Mouse (Mus musculus) forebrain, embryonic 12.5 days (tissue): ENCODE measurements around the gene Fshr. TPM values are rescaled to one million over a fixed set of nuclear protein-coding genes. Genes with fewer than 3 reads are reported as not detected.
A peak's percentile ranks its signal among the peaks of the same experiment; 100 is the strongest.

Experiments used
- ATAC-seq: fragments of 200-750 bp; cut with Nextera tagmentation; 2 replicates; pipeline ENCODE4 v1.8.0; 2017; ENCODE audit warnings: moderate TSS enrichment; ENCODE audit not compliant: low FRiP score
- H3K27ac ChIP-seq: fragments of 300-500 bp; sonication (generic); 2 replicates; pipeline ENCODE4 v1.5.1; 2016; ENCODE audit warnings: mild to moderate bottlenecking
- H3K27me3 ChIP-seq: fragments of 300-500 bp; sonication (generic); 2 replicates; pipeline ENCODE4 v1.6.1; 2016; ENCODE audit warnings: mild to moderate bottlenecking
- H3K36me3 ChIP-seq: fragments of 300-500 bp; sonication (generic); replicated peaks from 2 replicates; pipeline ENCODE4 v1.6.1; 2016; ENCODE audit warnings: mild to moderate bottlenecking
- H3K4me1 ChIP-seq: fragments of 300-500 bp; sonication (generic); 2 replicates; pipeline ENCODE4 v1.6.1; 2016
- H3K4me2 ChIP-seq: fragments of 300-500 bp; sonication (generic); 2 replicates; pipeline ENCODE4 v1.6.1; 2016; ENCODE audit warnings: mild to moderate bottlenecking, moderate library complexity
- H3K4me3 ChIP-seq: fragments of 300-500 bp; sonication (generic); replicated peaks from 2 replicates; pipeline ENCODE4 v1.5.1; 2016; ENCODE audit warnings: mild to moderate bottlenecking
- H3K9ac ChIP-seq: fragments of 300-500 bp; sonication (generic); 2 replicates; pipeline ENCODE4 v1.6.1; 2016; ENCODE audit warnings: mild to moderate bottlenecking
- H3K9me3 ChIP-seq: fragments of 300-500 bp; sonication (generic); 2 replicates; pipeline ENCODE4 v1.6.1; 2016
- WGBS: fragments of 180-500 bp; shearing (Covaris S2); methylation state at CpG from one replicate; pipeline ENCODE4 v1.1.7; 2016; 5-methylcytosine and 5-hydroxymethylcytosine counted together
- polyA plus RNA-seq: library from polyadenylated mRNA; unstranded; fragments of >200 nt; fragmentation: Nextera tagmentation; extraction: Ambion mirVana; gene quantifications from 2 replicates; pipeline ENCODE4 v1.2.1, GENCODE M21; 2016

The Fshr gene
- polyA plus RNA-seq, 1 experiment from 2014 or later = not detected

- whole genome bisulfite sequencing = 69% methylated on average over 2 of the region's 2 CpGs
- H3K27me3 ChIP-seq = no peaks in the 10 kb centered on the region
- no peak overlapping the region for H3K4me3 ChIP-seq
- H3K27ac ChIP-seq = no peak overlapping the region
- no peaks in the 10 kb centered on the region for H3K9me3 ChIP-seq
- H3K9ac ChIP-seq = no peak overlapping the region
- no peak for ATAC-seq
- no peaks in the 10 kb centered on the region for H3K36me3 ChIP-seq
- no peaks in the 10 kb centered on the region for H3K4me1 ChIP-seq
- no peak overlapping the region for H3K4me2 ChIP-seq
Measured at GRCm38 (mm10) chr17:89082897-89083296, 117.6 kb downstream of the Fshr start.

GRCm38 (mm10) chr17:89079706-89080105 is 120.8 kb downstream of the Fshr start:
- Histone ChIP-seq H3K27ac (no peak overlapping the region), H3K4me1 (no peaks in the 10 kb centered on the region), H3K9me3 (no peaks in the 10 kb centered on the region), H3K36me3 (no peaks in the 10 kb centered on the region), H3K9ac (no peak overlapping the region), H3K4me2 (no peak overlapping the region), H3K4me3 (no peak overlapping the region), H3K27me3 (no peaks in the 10 kb centered on the region)
- ATAC-seq = 0 out of 2 replicates have a peak, but pooled peaks have one; percentile 33
- 72% methylated on average over 5 of the region's 5 CpGs for WGBS

DNA sequence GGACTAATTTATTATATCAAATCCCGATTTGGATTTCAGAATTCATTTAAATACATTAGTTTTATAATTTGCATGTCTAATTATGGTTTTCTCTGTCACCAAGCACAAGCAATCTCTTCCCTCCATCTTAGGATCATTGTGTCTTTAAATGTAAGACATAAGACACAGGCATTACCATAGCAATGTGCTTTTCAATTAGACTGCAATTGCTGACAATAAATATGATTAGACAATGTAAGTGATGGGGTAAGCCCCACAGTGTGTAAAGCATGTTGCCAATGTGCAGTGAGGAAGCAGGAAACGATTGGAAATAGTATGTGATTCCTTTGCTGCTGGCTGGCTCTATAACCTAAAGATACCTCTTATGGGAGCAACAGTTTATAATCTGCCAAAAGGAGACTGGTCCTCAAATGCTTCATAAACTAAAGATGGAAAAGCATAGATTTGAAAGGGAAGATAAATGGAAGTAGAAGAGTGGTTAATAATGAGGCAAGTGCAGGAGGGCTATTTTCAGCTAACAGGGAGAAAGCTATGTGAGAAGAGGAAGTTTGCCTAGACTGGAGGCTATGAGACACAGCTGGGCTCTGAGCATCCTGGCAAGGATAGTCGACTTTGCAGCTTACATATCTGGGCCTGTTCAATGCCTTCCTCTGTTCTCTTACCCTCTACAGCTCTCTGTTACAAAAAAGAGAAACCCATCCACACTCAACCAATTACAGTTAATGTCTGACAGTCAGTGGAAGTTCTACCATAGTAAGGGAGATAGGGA is 136.0 kb downstream of the Fshr start:
- no peaks in the 10 kb centered on the region for H3K9me3 ChIP-seq
- no peak overlapping the region for H3K4me2 ChIP-seq
- ATAC-seq = no peak
- 78% methylated on average over 3 of the region's 3 CpGs for WGBS
- no peak overlapping the region for H3K9ac ChIP-seq
- H3K4me3 ChIP-seq = no peak overlapping the region
- no peak overlapping the region for H3K27ac ChIP-seq
- no peaks in the 10 kb centered on the region for H3K36me3 ChIP-seq
- H3K4me1 ChIP-seq = no peaks in the 10 kb centered on the region
- H3K27me3 ChIP-seq = no peaks in the 10 kb centered on the region

DNA sequence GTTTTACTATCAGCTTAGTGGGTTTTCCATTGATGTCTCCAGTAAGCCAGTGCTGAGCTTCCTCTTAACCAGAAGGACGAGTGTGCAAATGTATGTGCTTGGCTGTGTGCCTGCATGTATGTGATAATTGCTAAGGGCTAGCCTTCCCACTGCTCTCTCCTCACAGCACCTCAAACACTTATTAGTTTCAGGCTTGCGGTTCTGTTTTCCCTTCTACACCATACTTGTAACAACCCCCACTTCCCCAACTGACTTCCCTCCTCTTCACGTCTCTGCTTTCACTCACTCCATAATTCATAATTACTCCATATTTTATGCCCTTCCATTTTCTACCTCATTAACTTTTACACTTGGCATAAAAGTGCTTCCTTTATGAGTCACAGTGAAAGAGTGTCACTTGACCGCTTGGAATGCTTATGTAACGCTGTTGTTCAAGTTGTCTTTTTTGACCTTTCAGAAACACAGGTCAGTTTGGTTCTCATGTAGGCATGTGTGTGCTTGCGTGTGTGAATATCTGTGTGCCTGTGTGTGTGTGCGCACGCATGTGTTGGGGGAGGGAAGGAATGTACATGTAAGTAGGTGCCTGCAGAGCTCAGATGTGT is 138.0 kb downstream of the Fshr start:
- H3K4me3 ChIP-seq = no peak overlapping the region
- no peaks in the 10 kb centered on the region for H3K36me3 ChIP-seq
- no peak overlapping the region for H3K9ac ChIP-seq
- no peak overlapping the region for H3K4me2 ChIP-seq
- no peaks in the 10 kb centered on the region for H3K27me3 ChIP-seq
- no peaks in the 10 kb centered on the region for H3K9me3 ChIP-seq
- H3K4me1 ChIP-seq = no peaks in the 10 kb centered on the region
- no peak for ATAC-seq
- 95% methylated on average over 8 of the region's 8 CpGs for WGBS
- no peak overlapping the region for H3K27ac ChIP-seq

DNA sequence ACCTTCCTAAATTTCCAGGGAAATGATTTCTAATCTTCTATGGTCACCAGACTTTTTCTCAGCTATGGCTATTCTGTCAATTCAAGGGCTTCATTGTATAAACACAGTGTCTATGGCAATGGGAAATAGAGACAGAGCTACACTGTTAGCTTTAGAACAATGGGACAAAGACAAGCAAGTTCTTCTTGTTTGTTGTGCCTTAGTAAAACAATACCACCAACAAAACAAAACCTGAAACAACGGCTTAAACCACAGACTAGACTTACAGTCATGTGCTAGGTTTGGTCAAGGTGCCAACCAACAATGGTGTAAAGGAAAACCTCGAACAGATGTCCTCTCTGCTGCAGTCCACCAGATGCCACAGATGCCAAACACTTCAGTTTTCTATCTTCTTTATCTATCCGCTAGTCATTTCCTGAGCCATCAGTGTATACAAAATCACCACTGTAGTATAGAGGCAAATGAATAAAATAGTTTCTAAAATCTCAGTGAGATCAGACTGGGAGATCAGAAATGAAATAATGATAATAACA is 149.4 kb downstream of the Fshr start:
- no peak overlapping the region for H3K9ac ChIP-seq
- H3K4me2 ChIP-seq = no peak overlapping the region
- H3K9me3 ChIP-seq = no peaks in the 10 kb centered on the region
- H3K36me3 ChIP-seq = no peaks in the 10 kb centered on the region
- no peaks in the 10 kb centered on the region for H3K4me1 ChIP-seq
- no peak overlapping the region for H3K4me3 ChIP-seq
- WGBS = 90% methylated on average over 3 of the region's 3 CpGs
- H3K27ac ChIP-seq = no peak overlapping the region
- H3K27me3 ChIP-seq = no peaks in the 10 kb centered on the region
- no peak for ATAC-seq

GRCm38 (mm10) chr17:89049071-89049470 is 151.4 kb downstream of the Fshr start:
- 91% methylated on average over 2 of the region's 2 CpGs for WGBS
- no peaks in the 10 kb centered on the region for H3K4me1 ChIP-seq
- H3K9ac ChIP-seq = no peak overlapping the region
- no peak overlapping the region for H3K4me2 ChIP-seq
- H3K4me3 ChIP-seq = no peak overlapping the region
- H3K27me3 ChIP-seq = no peaks in the 10 kb centered on the region
- no peak for ATAC-seq
- H3K9me3 ChIP-seq = no peaks in the 10 kb centered on the region
- no peaks in the 10 kb centered on the region for H3K36me3 ChIP-seq
- no peak overlapping the region for H3K27ac ChIP-seq

GRCm38 (mm10) chr17:89046016-89046415 is 154.5 kb downstream of the Fshr start:
- no peak for ATAC-seq
- H3K9me3 ChIP-seq = no peaks in the 10 kb centered on the region
- no peak overlapping the region for H3K4me3 ChIP-seq
- no peak overlapping the region for H3K9ac ChIP-seq
- H3K4me2 ChIP-seq = no peak overlapping the region
- no peaks in the 10 kb centered on the region for H3K4me1 ChIP-seq
- H3K27ac ChIP-seq = no peak overlapping the region
- 68% methylated on average over 3 of the region's 3 CpGs for WGBS
- H3K27me3 ChIP-seq = no peaks in the 10 kb centered on the region
- no peaks in the 10 kb centered on the region for H3K36me3 ChIP-seq

GRCm38 (mm10) chr17:89036723-89037122 is 163.8 kb downstream of the Fshr start:
- H3K9ac ChIP-seq = no peak overlapping the region
- H3K4me1 ChIP-seq = no peaks in the 10 kb centered on the region
- no peak overlapping the region for H3K27ac ChIP-seq
- no peaks in the 10 kb centered on the region for H3K27me3 ChIP-seq
- WGBS = 89% methylated on average over 5 of the region's 5 CpGs
- H3K4me2 ChIP-seq = no peak overlapping the region
- H3K36me3 ChIP-seq = no peaks in the 10 kb centered on the region
- no peaks in the 10 kb centered on the region for H3K9me3 ChIP-seq
- no peak for ATAC-seq
- no peak overlapping the region for H3K4me3 ChIP-seq

GRCm38 (mm10) chr17:89036049-89036448 is 164.4 kb downstream of the Fshr start:
- no peaks in the 10 kb centered on the region for H3K36me3 ChIP-seq
- H3K9me3 ChIP-seq = no peaks in the 10 kb centered on the region
- no peak overlapping the region for H3K4me2 ChIP-seq
- no peak overlapping the region for H3K27ac ChIP-seq
- no peaks in the 10 kb centered on the region for H3K4me1 ChIP-seq
- H3K4me3 ChIP-seq = no peak overlapping the region
- ATAC-seq = no peak
- no peak overlapping the region for H3K9ac ChIP-seq
- no peaks in the 10 kb centered on the region for H3K27me3 ChIP-seq
- WGBS = 84% methylated on average over 3 of the region's 3 CpGs

DNA sequence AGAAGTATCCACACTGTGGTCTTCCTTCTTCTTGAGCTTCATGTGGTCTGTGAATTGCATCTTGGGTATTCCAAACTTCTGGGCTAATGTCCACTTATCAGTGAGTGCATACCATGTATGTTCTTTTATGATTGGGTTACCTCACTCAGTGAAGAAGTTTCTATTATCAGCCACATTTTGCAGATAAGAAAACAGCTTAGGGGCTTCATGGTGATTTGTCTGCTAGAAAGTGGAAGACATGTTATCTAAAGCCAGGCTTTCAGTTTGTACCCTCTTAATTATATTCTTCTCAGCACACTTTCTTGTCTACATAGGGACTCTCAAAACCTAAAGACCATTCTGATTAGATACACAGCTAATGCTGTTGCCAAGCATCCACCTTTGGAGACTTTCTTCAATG is 165.8 kb downstream of the Fshr start:
- Histone ChIP-seq H3K27me3 (no peaks in the 10 kb centered on the region), H3K9me3 (no peaks in the 10 kb centered on the region), H3K4me3 (no peak overlapping the region), H3K4me1 (no peaks in the 10 kb centered on the region), H3K9ac (no peak overlapping the region), H3K27ac (no peak overlapping the region), H3K36me3 (no peaks in the 10 kb centered on the region), H3K4me2 (no peak overlapping the region)
- ATAC-seq = no peak

DNA sequence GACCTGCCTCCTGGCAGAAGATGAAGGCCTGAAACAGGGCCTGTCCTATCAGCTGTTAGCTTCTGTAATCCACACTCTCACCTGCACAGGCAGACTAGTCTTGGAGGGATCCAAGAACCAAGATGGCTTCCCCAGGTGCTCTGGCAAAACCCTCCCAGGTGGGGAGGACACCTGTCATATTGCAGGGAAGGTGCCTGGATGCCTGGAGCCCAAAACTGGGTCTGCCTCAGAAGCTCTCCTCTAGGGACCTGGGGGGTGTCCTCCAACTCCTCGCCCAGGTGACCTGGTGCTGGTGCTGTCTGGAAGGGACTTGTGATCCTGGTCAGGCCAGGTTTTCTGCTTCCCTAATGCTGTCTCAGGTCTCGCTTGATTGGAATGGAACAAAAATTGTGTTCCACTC is 167.5 kb downstream of the Fshr start:
- Histone ChIP-seq H3K27ac (no peak overlapping the region), H3K4me3 (no peak overlapping the region), H3K9me3 (no peaks in the 10 kb centered on the region), H3K36me3 (no peaks in the 10 kb centered on the region), H3K4me1 (no peaks in the 10 kb centered on the region), H3K9ac (no peak overlapping the region), H3K27me3 (no peaks in the 10 kb centered on the region), H3K4me2 (no peak overlapping the region)
- ATAC-seq = no peak
- 92% methylated on average over 2 of the region's 2 CpGs for WGBS

DNA sequence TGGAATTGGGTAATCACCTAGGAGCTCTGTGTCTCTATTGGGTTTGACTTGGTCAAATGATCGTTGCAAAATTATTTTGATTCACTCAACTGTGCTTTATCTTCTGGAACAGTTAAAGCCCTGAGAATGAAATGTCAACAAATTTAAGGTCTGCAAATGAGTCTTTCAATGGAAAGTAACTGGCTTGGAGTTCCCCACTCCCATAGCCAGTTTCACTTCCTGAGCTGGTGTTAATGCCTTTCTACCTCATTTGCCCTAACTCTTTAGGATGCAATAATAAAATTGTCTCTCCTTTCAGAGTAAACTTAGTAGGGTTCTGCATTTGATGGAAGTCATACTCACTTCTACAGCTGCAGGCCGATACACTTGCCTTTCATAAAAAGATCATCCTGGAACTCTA is 181.0 kb downstream of the Fshr start:
- H3K36me3 ChIP-seq = no peaks in the 10 kb centered on the region
- H3K9ac ChIP-seq = no peak overlapping the region
- no peaks in the 10 kb centered on the region for H3K27me3 ChIP-seq
- H3K4me2 ChIP-seq = no peak overlapping the region
- H3K4me1 ChIP-seq = no peaks in the 10 kb centered on the region
- no peak overlapping the region for H3K27ac ChIP-seq
- no peak overlapping the region for H3K4me3 ChIP-seq
- ATAC-seq = no peak
- WGBS = 74% methylated on average over 2 of the region's 2 CpGs
- no peaks in the 10 kb centered on the region for H3K9me3 ChIP-seq

DNA sequence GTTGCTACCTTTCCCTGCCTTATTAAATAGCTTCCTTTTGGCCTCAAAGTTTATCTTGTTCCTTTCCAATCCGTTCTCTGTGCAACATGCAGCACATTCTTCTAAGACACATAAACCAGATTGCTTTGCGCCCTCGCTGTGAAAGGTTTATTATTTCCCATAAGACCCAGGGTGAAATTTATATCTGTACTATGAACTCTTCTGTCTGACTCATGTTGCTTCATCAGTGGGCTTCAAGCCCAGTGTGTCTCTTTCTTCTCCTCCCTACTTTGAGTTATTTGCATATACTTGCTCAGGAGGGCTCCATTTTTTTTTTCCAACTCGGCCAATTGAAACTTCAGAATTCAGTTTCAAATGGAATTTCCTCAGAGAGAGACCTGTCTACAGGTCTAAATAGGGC is 183.5 kb downstream of the Fshr start:
- H3K36me3 ChIP-seq = no peaks in the 10 kb centered on the region
- H3K4me2 ChIP-seq = no peak overlapping the region
- H3K4me1 ChIP-seq = no peaks in the 10 kb centered on the region
- no peak overlapping the region for H3K27ac ChIP-seq
- 87% methylated on average over 4 of the region's 4 CpGs for WGBS
- ATAC-seq = no peak
- H3K4me3 ChIP-seq = no peak overlapping the region
- H3K27me3 ChIP-seq = no peaks in the 10 kb centered on the region
- no peaks in the 10 kb centered on the region for H3K9me3 ChIP-seq
- no peak overlapping the region for H3K9ac ChIP-seq
